Mouse (Mus musculus): ENCODE measurements around the gene Uba7. TPM values are rescaled to one million over a fixed set of nuclear protein-coding genes. Genes with fewer than 3 reads are reported as not detected.
"Not testable (repeated sequence)": the region's sequence is repeated elsewhere in the genome, so short reads cannot be mapped to it uniquely, and the experiment has no call there.

Uba7 gene
- polyA plus RNA-seq, 1 experiment from 2014 or later = 43.8 TPM

DNA sequence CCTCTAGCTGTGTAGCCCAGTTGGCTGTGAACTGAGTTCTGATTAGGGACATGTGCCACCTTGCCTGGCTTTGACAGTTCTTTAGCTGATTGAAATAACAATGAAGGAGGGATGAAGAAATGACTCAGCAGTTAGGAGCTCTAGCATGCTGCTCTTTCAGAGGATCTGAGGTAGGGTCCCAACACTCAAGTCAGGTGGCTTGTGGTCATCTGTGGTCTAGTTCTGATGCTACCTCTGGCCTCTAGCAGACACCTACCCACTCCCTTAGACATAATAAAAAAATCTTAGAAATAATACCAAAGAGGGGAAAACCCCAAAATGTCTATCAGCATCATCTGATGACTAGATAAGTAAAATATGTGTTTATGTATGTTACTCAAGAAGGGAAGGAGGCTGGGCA lies 35.1 kb downstream of the Uba7 start:
- ATAC-seq = no peak
- Histone ChIP-seq H3K36me3 (ENCODE audit: control insufficient read depth, insufficient read depth) (no peaks in the 10 kb centered on the region), H3K9ac (ENCODE audit: low read depth, low read length) (no peak overlapping the region), H3K4me2 (replicated peaks; ENCODE audit: low read depth) (no peak overlapping the region), H3K4me1 (replicated peaks; ENCODE audit: control insufficient read depth, insufficient read depth, low read length) (no peaks in the 10 kb centered on the region), H3K9me3 (ENCODE audit: control insufficient read depth) (no peaks in the 10 kb centered on the region), H3K27me3 (replicated peaks; ENCODE audit: control insufficient read depth, insufficient read depth, low read length) (no peaks in the 10 kb centered on the region), H3K4me3 (ENCODE audit: low read depth, low read length) (no peak overlapping the region), H3K27ac (ENCODE audit: low read depth, low read length) (no peak overlapping the region)
- TF ChIP-seq CTCF (IDR thresholded peaks at IDR 0.05; ENCODE audit: low read depth) = no peak

DNA sequence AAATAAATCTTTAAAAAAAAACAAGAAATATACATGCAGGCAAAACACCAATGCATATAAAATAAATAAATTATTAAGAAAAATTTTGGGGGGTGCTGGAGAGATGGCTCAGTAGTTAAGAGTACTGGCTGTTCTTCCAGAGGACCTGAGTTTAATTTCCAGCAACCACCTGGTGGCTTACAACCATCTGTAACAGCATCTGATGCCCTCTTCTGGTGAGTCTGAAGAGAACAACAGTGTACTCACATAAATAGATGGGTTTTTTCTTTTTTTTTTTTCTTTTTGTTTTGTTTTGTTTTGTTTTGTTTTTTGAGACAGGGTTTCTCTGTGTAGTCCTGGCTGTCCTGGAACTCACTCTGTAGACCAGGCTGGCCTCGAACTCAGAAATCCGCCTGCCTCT lies 38.3 kb downstream of the Uba7 start:
- H3K27me3 ChIP-seq (replicated peaks; ENCODE audit: control insufficient read depth, insufficient read depth, low read length); H3K9ac ChIP-seq (ENCODE audit: low read depth, low read length); H3K4me1 ChIP-seq (replicated peaks; ENCODE audit: control insufficient read depth, insufficient read depth, low read length); ATAC-seq; H3K4me2 ChIP-seq (replicated peaks; ENCODE audit: low read depth); H3K36me3 ChIP-seq (ENCODE audit: control insufficient read depth, insufficient read depth); H3K9me3 ChIP-seq (ENCODE audit: control insufficient read depth); H3K4me3 ChIP-seq (ENCODE audit: low read depth, low read length); H3K27ac ChIP-seq (ENCODE audit: low read depth, low read length): not testable (repeated sequence)
- WGBS = 98% methylated on average over 2 of the region's 2 CpGs
- TF ChIP-seq CTCF (IDR thresholded peaks at IDR 0.05; ENCODE audit: low read depth) = peak; percentile 41

DNA sequence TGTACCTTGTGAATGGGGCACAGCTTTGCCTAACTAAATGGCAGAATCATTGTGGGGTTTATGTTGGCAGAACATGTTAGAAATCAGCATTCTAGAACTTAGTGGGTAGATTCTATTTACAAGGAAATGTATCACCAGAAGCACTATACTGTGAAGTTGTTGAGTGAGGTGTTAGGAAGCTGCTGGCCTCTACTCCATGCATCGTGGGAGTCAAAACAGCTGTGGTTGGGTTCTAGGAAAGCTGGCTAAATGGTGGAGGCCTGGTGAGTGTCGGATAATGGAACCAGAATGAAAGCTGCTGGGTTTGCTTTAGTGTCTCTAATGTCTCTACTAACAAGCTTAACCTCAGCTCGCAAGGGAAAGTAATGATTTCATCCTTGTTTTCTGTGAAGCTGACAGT lies 41.8 kb downstream of the Uba7 start:
- 80% methylated on average over 3 of the region's 3 CpGs for WGBS
- Histone ChIP-seq H3K27ac (ENCODE audit: low read depth, low read length) (no peak overlapping the region), H3K27me3 (replicated peaks; ENCODE audit: control insufficient read depth, insufficient read depth, low read length) (no peaks in the 10 kb centered on the region), H3K9me3 (ENCODE audit: control insufficient read depth) (no peaks in the 10 kb centered on the region), H3K9ac (ENCODE audit: low read depth, low read length) (no peak overlapping the region), H3K36me3 (ENCODE audit: control insufficient read depth, insufficient read depth) (0 out of 2 replicates have a peak, but pooled peaks cover 6% of the 10 kb centered on the region), H3K4me3 (ENCODE audit: low read depth, low read length) (no peak overlapping the region), H3K4me1 (replicated peaks; ENCODE audit: control insufficient read depth, insufficient read depth, low read length) (no peaks in the 10 kb centered on the region), H3K4me2 (replicated peaks; ENCODE audit: low read depth) (no peak overlapping the region)
- no peak for ATAC-seq
- no peak for TF ChIP-seq CTCF (IDR thresholded peaks at IDR 0.05; ENCODE audit: low read depth)

DNA sequence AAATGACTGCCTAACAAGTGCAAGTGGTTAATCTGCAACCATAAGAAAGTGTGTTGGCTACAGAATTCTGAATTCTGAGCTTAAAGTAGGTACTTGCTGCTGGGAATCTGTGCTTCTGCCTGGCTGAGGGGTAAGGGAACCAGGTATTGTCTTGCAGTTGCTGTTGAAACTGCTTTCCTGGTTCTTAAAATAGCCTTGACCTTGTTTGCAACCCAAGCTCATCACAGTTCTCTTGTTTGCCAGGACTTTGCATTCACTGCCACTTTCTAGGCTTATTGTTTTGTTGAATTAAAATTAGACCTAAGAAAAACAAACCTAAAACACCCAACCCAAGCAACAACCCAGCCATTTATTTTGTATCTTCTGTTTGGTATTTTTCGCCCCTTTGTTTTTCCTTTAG lies 45.4 kb downstream of the Uba7 start:
- Histone ChIP-seq H3K4me1 (replicated peaks; ENCODE audit: control insufficient read depth, insufficient read depth, low read length) (no peaks in the 10 kb centered on the region), H3K9me3 (ENCODE audit: control insufficient read depth) (no peaks in the 10 kb centered on the region), H3K9ac (ENCODE audit: low read depth, low read length) (no peak overlapping the region), H3K27me3 (replicated peaks; ENCODE audit: control insufficient read depth, insufficient read depth, low read length) (no peaks in the 10 kb centered on the region), H3K27ac (ENCODE audit: low read depth, low read length) (no peak overlapping the region), H3K36me3 (ENCODE audit: control insufficient read depth, insufficient read depth) (peaks cover 19% of the 10 kb centered on the region), H3K4me3 (ENCODE audit: low read depth, low read length) (no peak overlapping the region), H3K4me2 (replicated peaks; ENCODE audit: low read depth) (no peak overlapping the region)
- 90% methylated on average over 1 of the region's 1 CpGs for WGBS
- TF ChIP-seq CTCF (IDR thresholded peaks at IDR 0.05; ENCODE audit: low read depth) = no peak
- ATAC-seq = no peak

DNA sequence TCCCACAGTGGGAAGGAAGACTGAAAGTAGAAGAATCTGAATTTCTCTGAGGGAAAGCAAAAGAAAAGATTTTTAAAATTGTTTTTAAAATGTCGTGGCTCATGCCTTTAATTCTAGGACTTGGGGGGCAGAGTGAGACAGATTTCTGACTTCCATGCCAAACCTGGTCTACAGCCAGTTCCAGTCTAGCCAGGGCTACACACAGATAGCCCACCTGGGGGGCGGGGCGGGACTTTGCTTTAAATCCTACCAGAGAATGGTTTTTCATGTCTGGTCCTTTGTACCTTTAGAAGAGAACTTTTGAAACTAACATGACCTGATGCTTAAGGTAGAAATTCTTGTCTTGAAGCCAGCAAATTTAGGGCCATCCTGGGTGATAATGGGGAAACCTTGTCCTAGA lies 47.9 kb downstream of the Uba7 start:
- no peak overlapping the region for H3K4me2 ChIP-seq (replicated peaks; ENCODE audit: low read depth)
- ATAC-seq = no peak
- no peak overlapping the region for H3K4me3 ChIP-seq (ENCODE audit: low read depth, low read length)
- TF ChIP-seq CTCF (IDR thresholded peaks at IDR 0.05; ENCODE audit: low read depth) = no peak
- H3K27me3 ChIP-seq (replicated peaks; ENCODE audit: control insufficient read depth, insufficient read depth, low read length) = no peaks in the 10 kb centered on the region
- 79% methylated on average over 3 of the region's 3 CpGs for WGBS
- H3K9me3 ChIP-seq (ENCODE audit: control insufficient read depth) = no peaks in the 10 kb centered on the region
- H3K36me3 ChIP-seq (ENCODE audit: control insufficient read depth, insufficient read depth) = peaks cover 27% of the 10 kb centered on the region
- no peak overlapping the region for H3K9ac ChIP-seq (ENCODE audit: low read depth, low read length)
- no peak overlapping the region for H3K27ac ChIP-seq (ENCODE audit: low read depth, low read length)
- no peaks in the 10 kb centered on the region for H3K4me1 ChIP-seq (replicated peaks; ENCODE audit: control insufficient read depth, insufficient read depth, low read length)

DNA sequence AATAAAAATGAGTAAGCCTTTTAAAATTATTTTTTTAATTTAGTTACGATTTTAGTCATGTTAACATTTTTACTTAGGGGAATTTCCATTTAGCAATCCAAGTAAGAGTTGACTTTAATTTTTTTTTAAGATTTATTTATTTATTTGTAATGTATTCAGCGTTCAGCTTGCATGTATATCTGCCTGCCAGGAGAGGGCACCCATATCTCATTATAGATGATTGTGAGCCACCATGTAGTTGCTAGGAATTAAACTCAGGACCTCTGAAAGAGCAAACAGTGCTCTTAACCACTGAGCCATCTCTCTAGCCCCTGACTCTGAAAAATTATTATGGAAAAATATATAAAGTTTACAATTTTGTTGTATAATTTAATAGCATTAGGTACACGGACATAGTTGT lies 51.3 kb downstream of the Uba7 start:
- H3K4me3 ChIP-seq (ENCODE audit: low read depth, low read length) = no peak overlapping the region
- no peak overlapping the region for H3K9ac ChIP-seq (ENCODE audit: low read depth, low read length)
- H3K27ac ChIP-seq (ENCODE audit: low read depth, low read length) = no peak overlapping the region
- H3K4me1 ChIP-seq (replicated peaks; ENCODE audit: control insufficient read depth, insufficient read depth, low read length) = no peaks in the 10 kb centered on the region
- H3K27me3 ChIP-seq (replicated peaks; ENCODE audit: control insufficient read depth, insufficient read depth, low read length) = no peaks in the 10 kb centered on the region
- ATAC-seq = no peak
- WGBS = 89% methylated on average over 3 of the region's 3 CpGs
- H3K36me3 ChIP-seq (ENCODE audit: control insufficient read depth, insufficient read depth) = peaks cover 39% of the 10 kb centered on the region
- TF ChIP-seq CTCF (IDR thresholded peaks at IDR 0.05; ENCODE audit: low read depth) = peak; percentile 47
- H3K9me3 ChIP-seq (ENCODE audit: control insufficient read depth) = no peaks in the 10 kb centered on the region
- H3K4me2 ChIP-seq (replicated peaks; ENCODE audit: low read depth) = no peak overlapping the region

DNA sequence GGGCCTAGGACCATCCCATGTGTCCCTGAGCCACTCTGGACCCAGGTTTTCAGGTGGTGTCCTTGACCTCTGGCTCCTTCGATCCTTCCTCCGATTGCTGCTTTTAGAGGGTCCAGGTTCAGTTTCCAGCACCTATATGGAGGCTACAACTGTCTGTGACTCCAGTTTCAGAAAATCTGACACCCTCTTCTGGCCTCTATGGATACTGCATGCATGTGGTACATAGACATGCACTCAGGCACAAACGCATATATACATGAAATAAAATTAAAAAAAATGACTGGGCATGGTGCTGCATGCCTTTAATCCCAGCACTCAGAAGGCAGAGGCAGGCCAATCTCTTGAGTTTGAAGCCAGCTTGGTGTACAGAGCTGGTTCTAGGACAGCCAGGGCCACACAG lies 52.6 kb downstream of the Uba7 start:
- ATAC-seq = no peak
- H3K27me3 ChIP-seq (replicated peaks; ENCODE audit: control insufficient read depth, insufficient read depth, low read length) = no peaks in the 10 kb centered on the region
- no peaks in the 10 kb centered on the region for H3K9me3 ChIP-seq (ENCODE audit: control insufficient read depth)
- no peak overlapping the region for H3K27ac ChIP-seq (ENCODE audit: low read depth, low read length)
- TF ChIP-seq CTCF (IDR thresholded peaks at IDR 0.05; ENCODE audit: low read depth) = 0 out of 2 replicates have a peak, but pooled peaks have one; percentile 7
- WGBS = 96% methylated on average over 3 of the region's 3 CpGs
- H3K4me3 ChIP-seq (ENCODE audit: low read depth, low read length) = no peak overlapping the region
- no peaks in the 10 kb centered on the region for H3K4me1 ChIP-seq (replicated peaks; ENCODE audit: control insufficient read depth, insufficient read depth, low read length)
- no peak overlapping the region for H3K9ac ChIP-seq (ENCODE audit: low read depth, low read length)
- H3K36me3 ChIP-seq (ENCODE audit: control insufficient read depth, insufficient read depth) = peaks cover 50% of the 10 kb centered on the region
- H3K4me2 ChIP-seq (replicated peaks; ENCODE audit: low read depth) = no peak overlapping the region

Measured in intestine, postnatal 0 days (tissue).